Mouse (Mus musculus): ENCODE measurements around the gene Dhrs7.

Dhrs7 gene

DNA sequence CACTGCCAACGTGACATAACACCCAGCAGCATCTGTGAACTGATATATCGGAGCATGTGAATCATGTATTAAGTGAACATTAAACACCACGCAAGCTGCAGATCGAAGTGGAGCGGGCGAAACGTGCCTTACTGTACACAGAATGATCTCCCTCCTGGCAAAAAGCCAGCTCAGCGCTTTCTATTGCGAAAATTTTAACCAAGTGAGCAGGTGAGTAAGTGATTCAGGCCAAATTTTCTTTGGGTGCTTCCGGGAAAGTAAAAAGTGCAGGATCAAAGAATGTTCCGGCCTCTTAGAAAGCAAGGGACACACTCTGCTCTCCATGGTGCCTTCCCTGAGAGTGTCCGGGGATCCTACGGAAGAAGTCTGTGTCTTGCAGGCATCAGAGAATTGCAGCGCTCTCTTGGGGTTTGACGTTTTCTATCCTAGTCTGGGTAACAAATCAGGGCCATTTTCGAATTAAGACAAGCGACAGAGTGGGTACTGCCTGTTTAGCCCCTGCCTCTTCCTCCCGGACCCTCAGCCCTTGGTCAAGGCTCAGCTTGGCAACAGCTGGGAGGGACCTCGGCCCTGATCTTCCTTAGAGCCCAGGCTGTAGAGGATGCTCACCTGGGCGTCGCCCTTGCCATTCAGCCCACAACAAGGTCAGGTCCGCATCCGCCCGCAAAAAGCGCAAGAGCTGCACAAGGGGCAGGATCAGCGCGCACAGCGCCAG is 532 bp downstream of the Dhrs7 start:
- in situ Hi-C loops (cut with MboI; ENCODE audit: low sequenced_read_pairs) = no loop called here

DNA sequence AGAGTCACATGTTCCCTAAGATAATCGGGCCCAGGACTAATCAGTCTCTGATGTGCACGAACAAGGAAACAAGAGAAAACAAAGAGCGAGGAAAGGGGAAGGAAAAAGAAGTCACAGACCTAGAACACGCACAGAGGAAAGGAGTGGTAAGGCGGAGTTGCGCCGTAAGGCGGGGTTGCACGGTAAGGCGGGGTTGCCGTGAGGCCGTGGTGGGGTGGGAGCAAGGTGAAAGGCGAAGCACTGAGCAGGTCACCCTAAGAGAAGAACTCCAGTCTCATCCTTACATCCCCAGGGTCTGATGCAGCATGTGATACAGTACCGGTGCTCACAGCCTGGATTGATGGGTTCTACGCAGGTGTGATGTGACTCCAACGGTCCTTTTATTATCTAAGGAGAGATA is 8.9 kb downstream of the Dhrs7 start:
- in situ Hi-C loops (cut with MboI; ENCODE audit: low sequenced_read_pairs) = no loop called here

DNA sequence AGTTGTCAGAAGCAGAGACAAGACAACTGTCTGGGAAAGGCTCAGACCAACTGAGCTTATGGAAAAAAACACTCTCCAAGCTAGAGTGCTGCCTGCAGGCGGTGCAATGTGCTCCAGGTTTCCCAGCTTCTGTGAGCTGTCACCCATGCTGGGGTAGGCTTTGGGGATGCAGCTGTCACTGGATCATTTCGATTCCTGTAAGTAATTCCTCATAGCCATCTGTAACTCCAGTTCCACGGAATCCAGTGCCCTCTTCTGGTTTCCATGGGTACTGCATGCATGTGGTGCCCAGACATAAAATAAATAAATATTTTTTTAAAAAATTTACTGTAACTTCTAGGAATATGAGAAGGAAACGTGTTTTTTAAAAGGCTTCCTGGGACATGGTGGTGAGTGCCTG is 10.0 kb downstream of the Dhrs7 start:
- in situ Hi-C loops (cut with MboI; ENCODE audit: low sequenced_read_pairs) = no loop called here

DNA sequence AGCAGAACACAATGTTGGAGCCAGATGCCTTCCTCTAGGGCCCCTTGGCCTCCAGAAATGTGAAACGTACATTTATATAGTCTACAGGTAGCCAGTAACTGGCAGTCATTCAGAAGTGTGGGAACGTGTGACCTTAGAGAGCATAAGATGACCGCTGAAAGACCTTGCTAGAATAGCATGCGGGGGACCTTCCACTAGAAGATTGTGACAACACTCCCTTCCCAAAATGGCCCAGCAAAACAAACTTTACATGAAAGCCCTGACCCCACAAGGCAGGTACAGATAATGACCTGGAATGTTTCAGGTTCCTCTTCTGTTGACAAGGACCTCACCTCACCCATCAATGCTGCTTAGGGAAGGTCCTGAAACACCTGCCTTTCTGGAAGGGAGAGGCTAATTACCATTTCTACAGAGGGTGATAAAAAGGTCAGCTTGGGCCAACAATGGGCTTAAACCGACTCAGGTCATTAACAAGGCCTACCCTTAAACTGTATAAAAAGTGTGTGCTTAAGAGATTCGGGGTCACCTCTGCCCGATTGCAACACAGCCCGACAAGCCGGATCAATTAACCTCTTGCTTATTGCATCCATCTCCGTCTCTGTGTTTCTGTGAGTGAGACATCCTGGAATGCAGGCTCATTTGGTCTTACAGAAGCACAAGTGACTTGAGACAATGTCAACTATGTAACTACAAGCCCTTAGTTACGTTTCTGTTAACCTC is 14.9 kb downstream of the Dhrs7 start, which contains the start of gene Gm4756:
Gene Gm4756 (minus strand): TSS at position 51 of the 720 bp plus-strand sequence.
- in situ Hi-C loops (cut with MboI; ENCODE audit: low sequenced_read_pairs) = no loop called here

DNA sequence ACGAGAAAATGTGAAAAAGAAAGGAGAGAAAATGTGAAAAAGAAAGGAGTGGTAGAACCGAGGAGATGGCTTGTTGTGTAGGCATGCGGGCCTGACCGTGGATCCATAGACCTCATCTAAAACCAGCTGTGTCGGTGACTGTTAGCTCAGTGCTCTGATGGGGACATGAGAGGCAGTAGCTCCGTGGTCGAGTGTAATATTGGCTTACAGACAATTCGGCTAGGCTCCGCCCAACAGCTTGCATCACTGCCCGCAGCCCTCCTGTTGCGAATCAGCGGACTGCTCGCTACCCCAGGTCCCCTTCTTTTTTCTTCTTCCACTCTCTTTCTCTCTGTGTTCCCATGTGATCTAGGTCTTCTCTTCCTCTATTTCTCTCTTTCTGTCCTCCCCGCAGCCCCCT is 15.8 kb downstream of the Dhrs7 start:
- in situ Hi-C loops (cut with MboI; ENCODE audit: low sequenced_read_pairs) = no loop called here

DNA sequence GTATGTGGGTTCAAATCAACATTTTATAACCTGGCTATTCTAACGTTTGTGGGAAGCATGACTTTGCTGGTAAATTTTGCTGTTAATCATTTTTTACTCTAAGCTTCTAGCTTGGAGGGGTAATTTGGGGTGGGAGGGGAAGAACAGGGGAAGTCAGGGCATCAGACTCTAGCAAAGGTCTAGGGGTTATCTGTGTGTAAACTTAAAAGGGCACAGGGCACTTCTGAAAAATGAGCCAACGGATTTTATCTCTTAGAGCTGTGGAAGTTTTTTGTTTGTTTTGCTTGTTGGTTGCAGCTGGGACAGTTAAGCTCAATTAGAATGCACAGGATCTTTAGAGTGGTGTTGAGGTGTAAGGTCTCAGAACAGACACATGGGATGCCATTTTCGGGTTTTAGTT is 26.7 kb downstream of the Dhrs7 start:
- in situ Hi-C loops (cut with MboI; ENCODE audit: low sequenced_read_pairs) = no loop called here

DNA sequence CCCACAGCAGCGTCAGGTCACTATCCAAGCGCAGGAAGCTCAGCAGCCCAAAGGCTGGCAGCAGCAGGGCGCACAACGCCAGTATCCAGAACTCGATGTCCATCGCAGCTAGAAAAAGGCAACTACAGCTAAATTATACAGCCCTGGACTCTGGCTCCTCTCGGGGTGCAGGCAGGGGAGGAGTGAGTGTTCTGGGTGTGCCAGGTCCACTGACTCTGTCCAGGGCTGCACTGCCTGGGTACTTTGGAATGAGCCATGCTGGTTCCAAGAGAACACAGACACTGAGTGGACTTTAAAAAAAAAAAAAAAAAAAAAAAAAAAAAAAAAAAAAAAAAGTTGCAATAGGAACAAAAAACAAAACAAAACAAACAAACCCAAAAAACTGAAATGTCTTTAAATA is 36.0 kb downstream of the Dhrs7 start:
- in situ Hi-C loops (cut with MboI; ENCODE audit: low sequenced_read_pairs) = no loop called here

DNA sequence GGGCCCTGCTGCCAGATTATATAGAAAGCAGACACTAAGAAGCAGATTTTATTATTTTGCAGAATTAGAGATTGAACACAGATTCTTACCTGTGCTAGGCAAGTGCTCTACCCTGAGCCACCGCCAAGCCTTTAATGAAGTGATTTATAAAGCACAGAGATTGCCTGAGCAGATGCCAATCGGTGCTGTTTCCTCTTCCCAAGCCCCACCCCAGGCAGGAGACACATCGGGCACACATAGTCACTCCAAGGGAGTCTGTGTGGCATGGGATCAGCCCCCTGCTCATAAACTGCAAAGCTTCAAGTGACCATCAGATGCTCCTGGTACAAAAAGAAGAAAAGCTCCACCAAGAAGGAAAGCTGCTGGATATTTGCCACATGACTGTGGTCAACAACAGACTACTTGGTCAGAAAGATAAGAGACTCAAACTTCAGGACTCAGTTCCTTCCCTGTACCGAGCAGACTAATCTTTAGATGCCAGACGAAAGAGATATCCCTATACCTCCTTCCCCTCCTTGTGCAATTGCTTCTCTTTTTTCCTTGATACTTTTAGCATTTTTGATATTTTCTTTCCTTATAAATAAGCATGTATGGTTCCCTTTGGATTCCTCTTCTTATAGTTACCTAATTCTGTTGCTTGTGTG is 41.7 kb downstream of the Dhrs7 start:
- in situ Hi-C loops (cut with MboI; ENCODE audit: low sequenced_read_pairs) = no loop called here

DNA sequence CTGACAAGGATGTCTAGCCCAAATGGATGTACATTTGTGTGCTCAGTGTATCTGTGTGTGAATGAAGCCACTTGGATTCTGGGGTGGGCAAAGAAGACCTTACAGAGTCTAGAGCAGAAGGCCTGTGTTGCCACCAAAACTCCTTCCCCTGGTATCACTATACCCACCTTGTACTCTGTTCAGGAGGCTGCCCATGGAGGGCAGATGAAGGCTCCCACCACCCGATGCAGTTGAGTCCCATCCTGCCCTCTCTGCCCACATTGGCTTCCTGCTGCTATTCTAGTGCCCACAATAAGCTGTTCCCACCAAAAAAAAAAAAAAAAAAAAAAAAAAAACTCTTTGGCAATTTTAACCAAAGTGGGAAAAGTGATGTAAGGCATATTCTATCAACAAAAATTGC is 43.3 kb downstream of the Dhrs7 start:
- in situ Hi-C loops (cut with MboI; ENCODE audit: low sequenced_read_pairs) = no loop called here

DNA sequence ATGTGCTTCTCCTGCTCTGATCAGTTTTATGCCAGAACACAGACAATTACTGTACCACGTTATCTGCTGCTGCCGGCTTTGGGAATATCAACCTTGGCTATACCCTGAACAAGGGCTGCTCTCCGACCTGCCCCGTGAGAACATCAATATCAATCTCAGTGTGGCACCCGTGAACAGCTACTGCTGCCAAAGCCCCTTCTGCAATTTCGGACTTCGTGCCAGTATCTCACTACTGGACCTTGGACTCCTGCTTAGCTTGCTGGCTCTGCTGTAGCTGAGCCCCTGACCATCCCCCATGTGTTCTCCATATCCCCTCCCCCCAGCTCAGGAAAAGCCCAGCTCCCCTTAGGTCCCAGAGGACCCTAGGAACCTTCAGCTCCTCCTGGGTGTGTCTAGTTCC is 43.9 kb downstream of the Dhrs7 start:
- in situ Hi-C loops (cut with MboI; ENCODE audit: low sequenced_read_pairs) = no loop called here

DNA sequence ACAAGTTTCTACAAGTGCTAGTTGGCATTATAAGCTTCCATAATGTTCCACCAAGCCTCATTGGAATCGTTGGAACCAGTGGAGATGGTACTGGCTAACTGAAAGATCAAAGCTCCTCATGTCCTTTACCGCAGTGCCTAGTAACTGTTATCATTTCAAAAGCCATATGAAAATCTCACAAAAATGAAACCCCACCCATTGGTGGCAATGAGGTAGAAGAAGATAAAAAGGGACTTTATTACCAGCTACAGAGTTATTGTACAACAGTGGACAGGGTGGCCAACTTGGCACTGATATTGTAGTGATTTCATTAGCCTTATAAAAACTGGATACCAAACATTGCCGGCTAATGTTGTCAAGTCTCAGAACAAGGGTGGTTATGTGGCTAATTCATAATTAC is 52.7 kb downstream of the Dhrs7 start:
- in situ Hi-C loops (cut with MboI; ENCODE audit: low sequenced_read_pairs) = no loop called here

Measured in CH12F3 (cell line).